Mouse (Mus musculus): ENCODE data around the gene Mbnl2.
A peak's percentile ranks its signal among the peaks of the same experiment; 100 is the strongest.

The Mbnl2 gene

DNA sequence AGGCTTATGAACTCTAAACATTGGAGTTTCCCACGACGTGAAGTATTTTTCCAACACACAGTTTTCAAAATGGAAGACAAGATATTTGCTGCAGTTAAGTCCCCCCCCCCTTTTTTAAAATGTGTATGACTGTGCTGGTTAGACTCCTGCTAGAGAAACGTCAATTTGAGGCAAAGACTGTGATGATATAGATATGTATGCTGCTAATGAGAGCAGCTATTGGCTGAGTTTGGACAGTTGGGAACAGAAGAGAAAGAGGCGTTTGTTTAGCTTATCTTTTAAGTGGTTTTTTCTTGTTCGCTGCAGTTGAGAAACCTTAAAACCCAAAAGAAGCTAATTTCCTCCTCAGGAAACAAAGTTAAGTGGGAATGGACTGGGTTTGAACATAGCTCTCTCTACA is 106.7 kb downstream of the Mbnl2 start:
- no peak for DNase-seq (ENCODE audit: low read depth)

GRCm38 (mm10) chr14:120383186-120383851 is 107.8 kb downstream of the Mbnl2 start:
- peak; percentile 67 for DNase-seq (ENCODE audit: low read depth)

- DNase-seq (ENCODE audit: low read depth), result no peak
Observed at GRCm38 (mm10) chr14:120384615-120385014, 109.1 kb downstream of the Mbnl2 start.

GRCm38 (mm10) chr14:120387293-120387692 is 111.8 kb downstream of the Mbnl2 start:
- DNase-seq (ENCODE audit: low read depth), result no peak

GRCm38 (mm10) chr14:120388818-120389691 is 113.6 kb downstream of the Mbnl2 start:
- DNase-seq (ENCODE audit: low read depth), result no peak

GRCm38 (mm10) chr14:120390231-120390944 is 114.9 kb downstream of the Mbnl2 start:
- no peak for DNase-seq (ENCODE audit: low read depth)

GRCm38 (mm10) chr14:120391701-120392100 is 116.2 kb downstream of the Mbnl2 start:
- DNase-seq (ENCODE audit: low read depth), result no peak

- DNase-seq (ENCODE audit: low read depth), result no peak
Observed at GRCm38 (mm10) chr14:120392441-120392840, 117.0 kb downstream of the Mbnl2 start.

GRCm38 (mm10) chr14:120393441-120393840 is 118.0 kb downstream of the Mbnl2 start:
- no peak for DNase-seq (ENCODE audit: low read depth)

DNA sequence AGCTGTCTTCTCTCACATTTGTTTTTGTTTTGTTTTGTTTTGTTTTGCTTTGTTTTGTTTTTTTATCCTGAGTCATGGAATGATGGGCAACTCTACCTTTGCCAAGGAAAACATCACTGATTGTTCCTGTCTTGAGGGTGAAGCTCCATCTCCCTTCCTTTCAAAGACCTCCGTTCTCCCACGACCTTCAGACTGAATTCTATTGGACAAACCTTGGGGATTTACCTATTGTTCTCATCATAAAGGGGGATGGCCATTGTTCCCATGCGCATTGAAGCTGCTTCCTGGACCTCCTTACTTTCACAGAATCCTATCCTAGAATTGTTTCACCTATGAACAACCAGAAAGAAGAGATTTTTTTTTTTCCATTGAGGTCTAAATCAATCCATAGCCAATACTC is 118.7 kb downstream of the Mbnl2 start:
- DNase-seq (ENCODE audit: low read depth), result no peak

GRCm38 (mm10) chr14:120394827-120395226 is 119.4 kb downstream of the Mbnl2 start:
- no peak for DNase-seq (ENCODE audit: low read depth)

- no peak for DNase-seq (ENCODE audit: low read depth)
Observed at GRCm38 (mm10) chr14:120395501-120395900, 120.0 kb downstream of the Mbnl2 start.

GRCm38 (mm10) chr14:120397871-120398647 is 122.6 kb downstream of the Mbnl2 start:
- DNase-seq (ENCODE audit: low read depth), result peak; percentile 73

GRCm38 (mm10) chr14:120399614-120400013 is 124.1 kb downstream of the Mbnl2 start:
- no peak for DNase-seq (ENCODE audit: low read depth)

DNA sequence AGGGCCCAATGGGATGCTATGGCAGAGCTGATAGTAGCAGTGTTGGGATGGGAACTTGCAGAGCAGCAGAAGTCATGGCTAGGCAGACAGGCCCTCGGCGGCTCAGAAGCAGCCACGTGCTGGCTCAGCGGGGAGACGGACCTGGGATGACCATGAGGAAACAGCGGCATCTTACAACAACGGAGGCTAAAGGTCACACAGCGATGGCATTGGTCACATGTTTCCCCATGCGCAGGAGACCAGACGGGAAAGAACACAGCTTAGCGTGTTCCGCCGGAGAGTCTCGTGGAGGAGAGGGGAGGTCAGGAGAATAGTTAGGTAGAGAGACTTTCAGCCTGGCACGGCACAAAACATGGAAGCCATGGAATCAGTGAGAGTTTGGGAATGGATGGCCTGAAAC is 125.7 kb downstream of the Mbnl2 start:
- DNase-seq (ENCODE audit: low read depth), result no peak

- no peak for DNase-seq (ENCODE audit: low read depth)
Observed at GRCm38 (mm10) chr14:120402715-120403114, 127.2 kb downstream of the Mbnl2 start.

DNA sequence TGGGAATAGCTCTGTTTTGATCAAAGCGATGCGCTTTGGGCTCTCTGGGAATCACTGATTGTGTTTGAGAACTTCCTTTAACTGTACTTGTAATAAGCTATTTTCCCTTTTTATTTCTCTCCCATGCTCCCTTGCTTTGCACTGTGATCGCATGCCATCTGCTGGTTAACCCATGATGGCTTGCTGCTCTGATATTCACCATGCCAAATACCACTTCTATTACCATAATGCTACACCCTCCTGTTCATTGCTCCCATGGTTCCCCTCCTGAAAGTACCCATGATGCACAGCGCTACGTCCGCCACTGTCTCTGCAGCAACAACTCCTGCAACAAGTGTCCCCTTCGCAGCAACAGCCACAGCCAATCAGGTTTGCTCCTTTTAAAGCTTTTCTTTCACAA is 128.9 kb downstream of the Mbnl2 start:
- no peak for DNase-seq (ENCODE audit: low read depth)

GRCm38 (mm10) chr14:120404811-120405582 is 129.5 kb downstream of the Mbnl2 start:
- no peak for DNase-seq (ENCODE audit: low read depth)

- no peak for DNase-seq (ENCODE audit: low read depth)
Observed at GRCm38 (mm10) chr14:120405597-120405996, 130.1 kb downstream of the Mbnl2 start.

DNA sequence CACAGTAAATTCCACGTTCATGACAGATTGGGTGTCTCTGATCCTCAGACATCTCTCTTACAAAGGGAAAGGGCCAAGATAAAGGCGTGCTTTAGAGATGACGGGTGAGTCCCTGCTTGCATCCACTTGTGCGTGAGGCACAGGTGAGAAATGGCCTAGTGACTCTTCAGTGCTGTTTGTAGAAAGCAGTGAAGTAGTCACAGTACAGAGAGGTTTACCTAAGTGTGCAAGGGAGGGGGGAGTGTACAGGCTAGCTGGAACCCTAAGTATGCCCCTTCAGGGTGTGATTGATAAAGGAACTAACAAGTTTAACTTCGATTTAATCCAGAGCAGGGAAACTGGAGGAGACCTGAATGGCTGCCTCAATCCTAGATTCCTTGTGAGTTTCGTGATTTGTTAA is 130.8 kb downstream of the Mbnl2 start:
- DNase-seq (ENCODE audit: low read depth), result no peak

GRCm38 (mm10) chr14:120406820-120407219 is 131.4 kb downstream of the Mbnl2 start:
- no peak for DNase-seq (ENCODE audit: low read depth)
